Comparison of ENCODE assay signal across 8 mouse cellular contexts in the genomic region with DNA sequence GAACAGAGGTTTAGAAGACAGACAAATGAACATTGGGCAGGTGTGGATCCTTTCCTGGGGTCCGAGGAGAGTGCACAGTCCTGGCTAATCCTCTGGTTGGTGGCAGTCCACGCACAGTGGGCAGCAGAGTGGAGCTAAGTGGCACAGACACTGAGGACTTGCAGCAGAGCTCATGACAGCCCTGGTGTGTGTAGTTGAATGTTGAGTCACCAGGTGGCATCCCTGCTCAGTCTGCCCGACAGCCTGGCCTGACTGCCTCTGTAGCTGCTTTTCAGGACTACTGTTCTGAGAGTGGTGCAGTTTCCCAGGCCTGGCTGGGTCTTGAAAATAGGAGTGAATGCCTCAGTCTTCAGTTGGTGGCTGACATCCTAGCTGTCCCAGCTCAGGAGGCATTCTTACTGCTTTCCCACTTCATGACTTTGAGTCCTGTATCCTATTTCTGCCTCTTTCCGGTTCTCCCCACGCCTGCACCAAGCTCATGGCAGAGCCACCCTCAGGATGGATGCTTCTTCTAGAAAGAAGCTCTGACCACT. TPM values are rescaled to one million over a fixed set of nuclear protein-coding genes. Genes with fewer than 3 reads are reported as not detected.
DNase-seq lines count a peak whose midpoint lies in the region; ATAC-seq and TF ChIP-seq lines count a peak whose summit lies in the region.

No protein-coding gene starts in this region.

- DNase-seq in 3134 (ENCODE audit: extremely low read depth, insufficient read length, low spot score) (peak; percentile 24), MEL (ENCODE audit: low read depth, low spot score) (no peak)
- DNase-seq in embryo, embryonic 11 days: peak; percentile 45
- DNase-seq in heart, postnatal 0 days (ENCODE audit: low spot score): peak; percentile 26
- peak; percentile 34 to 58 for DNase-seq in layer of hippocampus, adult 8-10 months (ENCODE audit: low spot score in 2 of 2)
- no peak for DNase-seq in c-Kit-positive CD71-positive TER-119-positive erythroid progenitor cells, embryonic 14.5 days (ENCODE audit: low spot score)
- DNase-seq in spleen, postnatal 10 days (ENCODE audit: low spot score in 2 of 2): no peak

- peak; percentile 66 for ATAC-seq in heart, postnatal 0 days (ENCODE audit: insufficient read depth, low read depth)
- peak; percentile 71 for ATAC-seq in megakaryocyte-erythroid progenitor cell, adult 5-6 weeks (replicated peaks; ENCODE audit: low FRiP score, low TSS enrichment, poor library complexity, severe bottlenecking)

- no peaks in the 10 kb centered on the region for H3K79me2 ChIP-seq in MEL (ENCODE audit: control insufficient read depth, insufficient read depth, low read length, poor library complexity)

- no peak overlapping the region for H3K9ac ChIP-seq in MEL (ENCODE audit: control insufficient read depth, low read depth, low read length, poor library complexity, severe bottlenecking)
- H3K9ac ChIP-seq in heart, postnatal 0 days (replicated peaks; ENCODE audit: low read depth, low read length): no peak overlapping the region

- WGBS in heart, postnatal 0 days: 54% methylated on average over 5 of the region's 5 CpGs

- peak in 2 of 3 experiments; percentile 20 to 21; a peak in 2 of 6 replicates for TF ChIP-seq CTCF in MEL (IDR thresholded peaks at IDR 0.05 in 2 of 3, conservative IDR thresholded peaks at IDR 0.05 in 1 of 3; ENCODE audit: control insufficient read depth in 1 of 3, insufficient read depth in 1 of 3, low read depth in 2 of 3, low read length in 3 of 3, poor library complexity in 1 of 3, severe bottlenecking in 1 of 3)
- TF ChIP-seq CTCF in heart, postnatal 0 days (IDR thresholded peaks at IDR 0.05; ENCODE audit: low read depth): peak; percentile 56

- H3K36me3 ChIP-seq in MEL (ENCODE audit: control insufficient read depth in 1 of 2, insufficient read depth in 2 of 2, low read length in 2 of 2): no peaks in the 10 kb centered on the region
- no peaks in the 10 kb centered on the region for H3K36me3 ChIP-seq in heart, postnatal 0 days (replicated peaks; ENCODE audit: control insufficient read depth, insufficient read depth, low read length)

- no peaks in the 10 kb centered on the region for H3K9me3 ChIP-seq in MEL (replicated peaks; ENCODE audit: insufficient read depth, low read length)
- no peaks in the 10 kb centered on the region for H3K9me3 ChIP-seq in heart, postnatal 0 days (replicated peaks; ENCODE audit: control insufficient read depth, low read length)

- TF ChIP-seq POLR2A in MEL (IDR thresholded peaks at IDR 0.05; ENCODE audit: control insufficient read depth in 1 of 2, insufficient read depth in 1 of 2, low read depth in 1 of 2, low read length in 2 of 2, poor library complexity in 1 of 2): no peak

- no peaks in the 10 kb centered on the region for H3K4me1 ChIP-seq in MEL (ENCODE audit: control insufficient read depth in 1 of 2, insufficient read depth in 2 of 2, low read length in 2 of 2)
- no peaks in the 10 kb centered on the region for H3K4me1 ChIP-seq in heart, postnatal 0 days (ENCODE audit: control insufficient read depth, insufficient read depth)

- H3K27ac ChIP-seq in MEL (ENCODE audit: control insufficient read depth, low read depth, low read length): no peak overlapping the region
- no peak overlapping the region for H3K27ac ChIP-seq in heart, postnatal 0 days (ENCODE audit: low read depth)

- H3K27me3 ChIP-seq in MEL (ENCODE audit: control insufficient read depth in 1 of 2, insufficient read depth in 2 of 2, low read length in 2 of 2): peaks cover 0 to 2% of the 10 kb centered on the region in 2 experiments; a peak in 2 of 4 replicates
- H3K27me3 ChIP-seq in heart, postnatal 0 days (ENCODE audit: control insufficient read depth, insufficient read depth, low read length): no peaks in the 10 kb centered on the region

- H3K4me2 ChIP-seq in heart, postnatal 0 days (ENCODE audit: low read depth, low read length): no peak overlapping the region

- TF ChIP-seq EP300 in MEL (IDR thresholded peaks at IDR 0.05; ENCODE audit: low read depth in 1 of 2, low read length in 2 of 2): no peak
- TF ChIP-seq EP300 in heart, postnatal 0 days (IDR thresholded peaks at IDR 0.05; ENCODE audit: low read depth): no peak

- H3K4me3 ChIP-seq in MEL (ENCODE audit: control insufficient read depth in 1 of 2, insufficient read depth in 1 of 2, low read depth in 2 of 2, low read length in 2 of 2): no peak overlapping the region
- no peak overlapping the region for H3K4me3 ChIP-seq in heart, postnatal 0 days (ENCODE audit: low read depth, low read length)

- TF ChIP-seq RAD21 in MEL (IDR thresholded peaks at IDR 0.05; ENCODE audit: low read depth, low read length): no peak; the same call in 1 of the 2 replicates

TF ChIP-seq in MEL, 35 proteins besides CTCF, POLR2A, EP300 and RAD21:
- TF ChIP-seq HCFC1 (IDR thresholded peaks at IDR 0.05; ENCODE audit: low read depth, low read length) (no peak), MAZ (IDR thresholded peaks at IDR 0.05; ENCODE audit: low read depth, low read length) (no peak), GABPA (IDR thresholded peaks at IDR 0.05; ENCODE audit: low read depth, low read length) (no peak), RCOR1 (IDR thresholded peaks at IDR 0.05; ENCODE audit: low read depth, low read length) (no peak), ELF1 (IDR thresholded peaks at IDR 0.05; ENCODE audit: low read depth, low read length) (no peak), JUND (IDR thresholded peaks at IDR 0.05; ENCODE audit: low read depth, low read length) (no peak), NELFE (IDR thresholded peaks at IDR 0.05; ENCODE audit: low read depth, low read length) (no peak), KAT2A (conservative IDR thresholded peaks at IDR 0.05; ENCODE audit: low read depth, low read length) (no peak), MAFK (IDR thresholded peaks at IDR 0.05; ENCODE audit: borderline replicate concordance, low read depth, low read length) (no peak), USF1 (IDR thresholded peaks at IDR 0.05; ENCODE audit: low read depth, low read length) (no peak), GATA1 (IDR thresholded peaks at IDR 0.05; ENCODE audit: low read depth, low read length) (no peak), SIN3A (IDR thresholded peaks at IDR 0.05; ENCODE audit: low read length) (no peak), SMC3 (IDR thresholded peaks at IDR 0.05; ENCODE audit: low read depth, low read length) (no peak), MXI1 (IDR thresholded peaks at IDR 0.05; ENCODE audit: low read depth, low read length) (no peak), POLR2AphosphoS5 (IDR thresholded peaks at IDR 0.05; ENCODE audit: borderline replicate concordance, low read depth, low read length) (no peak), POLR2AphosphoS2 (IDR thresholded peaks at IDR 0.05; ENCODE audit: low read length) (no peak)
TF ChIP-seq in MEL: peak in this region for 0.

RNA-seq across cellular contexts. Expression of a gene that starts 16.7 kb away (rescaled TPM):
- total RNA-seq in MEL (2012; rRNA removed): not detected in 2 replicates
- under 1 TPM in 1 of 2 experiments, not detected in 1; 0.43 TPM for polyA plus RNA-seq in MEL (2012; ENCODE audit: insufficient read depth in 1 of 2, insufficient read length in 2 of 2, low read depth in 1 of 2, low replicate concordance in 2 of 2, missing spikeins in 1 of 2)
- total RNA-seq in heart, postnatal 0 days (2014; rRNA removed; ENCODE audit: low replicate concordance): 0.39 TPM in 1 of 2 replicates, not detected in the other
- polyA plus RNA-seq in heart, postnatal 0 days (2015; fragmentation: Nextera tagmentation; extraction: Ambion mirVana): 0.15 TPM in 1 of 2 replicates, not detected in the other
- not detected for total RNA-seq in layer of hippocampus, adult 8-10 months (2022)
- total RNA-seq in megakaryocyte-erythroid progenitor cell, adult 5-6 weeks (2014; fragmentation: Nextera tagmentation): not detected in 2 replicates
- not detected in 2 replicates for total RNA-seq in megakaryocyte-erythroid progenitor cell, adult 5-6 weeks (2017)

RNA-seq across cellular contexts. Expression of a gene that starts 28.5 kb away (rescaled TPM):
- total RNA-seq in MEL (2012; rRNA removed): 3.6 and 4.2 TPM in 2 replicates
- 1 to 10 TPM in 1 of 2 experiments, not detected in 1; 5.5 TPM for polyA plus RNA-seq in MEL (2012; ENCODE audit: insufficient read depth in 1 of 2, insufficient read length in 2 of 2, low read depth in 1 of 2, low replicate concordance in 2 of 2, missing spikeins in 1 of 2)
- 5.8 and 7.9 TPM in 2 replicates for total RNA-seq in heart, postnatal 0 days (2014; rRNA removed; ENCODE audit: low replicate concordance)
- polyA plus RNA-seq in heart, postnatal 0 days (2015; fragmentation: Nextera tagmentation; extraction: Ambion mirVana): 11.4 and 12.6 TPM in 2 replicates
- total RNA-seq in layer of hippocampus, adult 8-10 months (2022): 10 to 100 TPM; 52.8 to 75.2 (median 63.4) TPM
- total RNA-seq in megakaryocyte-erythroid progenitor cell, adult 5-6 weeks (2014; fragmentation: Nextera tagmentation): 9.3 and 10.7 TPM in 2 replicates
- total RNA-seq in megakaryocyte-erythroid progenitor cell, adult 5-6 weeks (2017): 5.5 and 8.1 TPM in 2 replicates

Comparison
In these comparisons a context has a peak if more than half of its experiments do, and no peak if none do; other contexts are left out.
1. DNase-seq: peak in 3134 (single experiment), embryo, embryonic 11 days (single experiment), heart, postnatal 0 days (single experiment) and layer of hippocampus, adult 8-10 months (2 of 2); none in MEL (single experiment), c-Kit-positive CD71-positive TER-119-positive erythroid progenitor cells, embryonic 14.5 days (single experiment) and spleen, postnatal 10 days (0 of 2).